Mouse (Mus musculus): Measurements from ENCODE around the gene Gm29049. TPM values are rescaled to one million over a fixed set of nuclear protein-coding genes. Genes with fewer than 3 reads are reported as not detected.

Gene Gm29049
- not detected for polyA plus RNA-seq (2017; shearing (Covaris generic))

DNA sequence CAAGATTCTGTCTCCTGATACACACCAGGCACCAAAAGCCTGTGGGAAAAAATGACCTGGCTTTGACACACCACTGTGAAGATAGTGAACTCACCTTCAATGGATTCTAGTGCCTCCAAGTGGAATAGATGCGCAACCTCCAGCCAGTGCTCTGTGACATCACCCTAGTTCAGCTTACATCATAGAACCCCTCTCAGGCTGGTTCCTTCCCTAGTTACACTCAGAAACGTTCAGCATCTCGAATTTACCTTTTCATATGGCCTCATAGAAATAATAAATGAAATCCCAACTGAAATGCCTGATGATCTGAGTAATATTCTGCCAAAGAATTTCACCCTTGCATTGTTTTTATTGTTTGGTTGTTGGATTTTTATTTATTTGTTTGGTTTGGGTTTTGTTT, at the start of gene Gm29049:
TSS of gene Gm29049 (minus strand) at position 101 of the 400 bp plus-strand sequence.

Other genes starting within 250 kb of the Gm29049 start
- not detected for gene Gm20825, start 74.3 kb upstream of the Gm29049 start, polyA plus RNA-seq (2017; shearing (Covaris generic))

All from inflammation-experienced regulatory T-cells (primary cell).